Mouse (Mus musculus): ENCODE data around the gene Brsk1.

Brsk1 gene

DNA sequence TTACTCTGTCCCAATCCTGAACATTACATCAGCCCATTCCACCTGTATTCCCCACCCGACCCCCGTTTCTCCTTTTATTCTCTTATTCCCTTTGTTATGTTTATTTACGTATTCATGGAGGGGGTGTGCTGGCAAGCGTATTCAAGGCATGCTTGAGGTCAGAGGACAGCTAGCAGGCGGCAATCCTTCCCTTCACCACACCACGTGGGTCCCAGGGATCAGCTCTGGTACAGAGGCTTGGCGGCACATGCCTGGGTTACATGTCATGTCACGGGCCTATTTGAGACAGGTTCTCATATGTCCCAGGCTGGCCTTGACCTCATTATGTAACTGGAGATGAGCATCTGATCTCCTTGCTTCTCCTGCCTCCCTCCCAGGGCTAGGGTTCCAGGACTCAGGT lies 11.9 kb downstream of the Brsk1 start:
- H3K9me3 ChIP-seq (ENCODE audit: low read length) = no peaks in the 10 kb centered on the region
- H3K4me1 ChIP-seq (replicated peaks; ENCODE audit: low read depth, low read length) = peaks cover 96% of the 10 kb centered on the region
- peaks cover 56% of the 10 kb centered on the region for H3K36me3 ChIP-seq (ENCODE audit: insufficient read depth, low read length)
- peak overlapping the region; percentile 50 for H3K4me3 ChIP-seq (replicated peaks; ENCODE audit: low read length)
- H3K27me3 ChIP-seq (ENCODE audit: insufficient read depth, low read length) = no peaks in the 10 kb centered on the region
- no peak for TF ChIP-seq POU5F1 (IDR thresholded peaks at IDR 0.05; ENCODE audit: borderline replicate concordance, low read length)
- TF ChIP-seq NANOG (IDR thresholded peaks at IDR 0.05; ENCODE audit: borderline replicate concordance, low read length) = no peak
- TF ChIP-seq CTCF (conservative IDR thresholded peaks at IDR 0.05; ENCODE audit: low read length) = no peak

DNA sequence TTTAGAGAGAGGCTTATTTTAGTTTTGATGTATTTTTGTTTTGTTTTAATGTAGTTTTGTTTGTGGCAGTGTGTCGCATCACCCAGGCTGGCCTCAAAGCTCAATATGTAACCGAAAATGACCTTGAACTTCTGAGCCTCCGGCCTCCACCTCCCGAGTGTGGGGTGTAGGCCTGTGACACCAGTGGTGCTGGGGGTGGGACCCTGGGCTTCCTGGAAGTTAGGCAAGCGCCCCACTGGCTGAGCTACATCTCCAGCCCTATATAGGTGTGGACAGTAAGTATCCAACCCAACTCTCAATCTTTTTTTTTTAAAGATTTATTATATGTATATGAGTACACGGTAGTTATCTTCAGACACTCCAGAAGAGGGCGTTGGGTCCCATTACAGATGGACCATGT lies 12.8 kb downstream of the Brsk1 start:
- no peaks in the 10 kb centered on the region for H3K9me3 ChIP-seq (ENCODE audit: low read length)
- peaks cover 57% of the 10 kb centered on the region for H3K36me3 ChIP-seq (ENCODE audit: insufficient read depth, low read length)
- H3K4me3 ChIP-seq (replicated peaks; ENCODE audit: low read length) = peak overlapping the region; percentile 50
- peaks cover 97% of the 10 kb centered on the region for H3K4me1 ChIP-seq (replicated peaks; ENCODE audit: low read depth, low read length)
- no peak for TF ChIP-seq NANOG (IDR thresholded peaks at IDR 0.05; ENCODE audit: borderline replicate concordance, low read length)
- no peak for TF ChIP-seq CTCF (conservative IDR thresholded peaks at IDR 0.05; ENCODE audit: low read length)
- TF ChIP-seq POU5F1 (IDR thresholded peaks at IDR 0.05; ENCODE audit: borderline replicate concordance, low read length) = no peak
- H3K27me3 ChIP-seq (ENCODE audit: insufficient read depth, low read length) = no peaks in the 10 kb centered on the region

DNA sequence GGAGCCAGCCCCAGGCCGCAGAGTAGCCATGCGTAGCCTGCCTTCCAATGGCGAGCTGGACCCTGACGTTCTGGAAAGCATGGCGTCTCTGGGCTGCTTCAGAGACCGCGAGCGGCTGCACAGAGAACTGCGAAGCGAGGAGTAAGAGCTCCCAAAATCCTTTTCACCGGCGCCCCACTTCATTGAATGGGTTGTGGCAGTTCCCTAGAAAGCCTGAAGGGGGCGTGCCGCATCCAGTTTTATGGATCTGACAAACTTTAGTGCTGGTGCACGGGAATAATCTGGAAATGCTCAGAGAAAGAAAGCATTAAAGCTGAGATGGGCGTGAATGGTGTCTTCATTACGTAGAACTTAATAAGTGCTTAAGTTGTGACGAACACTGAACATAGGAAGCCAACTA lies 14.7 kb downstream of the Brsk1 start:
- peaks cover 58% of the 10 kb centered on the region for H3K36me3 ChIP-seq (ENCODE audit: insufficient read depth, low read length)
- H3K4me1 ChIP-seq (replicated peaks; ENCODE audit: low read depth, low read length) = peaks cover 81% of the 10 kb centered on the region
- no peaks in the 10 kb centered on the region for H3K27me3 ChIP-seq (ENCODE audit: insufficient read depth, low read length)
- TF ChIP-seq CTCF (conservative IDR thresholded peaks at IDR 0.05; ENCODE audit: low read length) (peak; percentile 99), NANOG (IDR thresholded peaks at IDR 0.05; ENCODE audit: borderline replicate concordance, low read length) (no peak), POU5F1 (IDR thresholded peaks at IDR 0.05; ENCODE audit: borderline replicate concordance, low read length) (no peak)
- peak overlapping the region; percentile 72 for H3K4me3 ChIP-seq (replicated peaks; ENCODE audit: low read length)
- H3K9me3 ChIP-seq (ENCODE audit: low read length) = no peaks in the 10 kb centered on the region

DNA sequence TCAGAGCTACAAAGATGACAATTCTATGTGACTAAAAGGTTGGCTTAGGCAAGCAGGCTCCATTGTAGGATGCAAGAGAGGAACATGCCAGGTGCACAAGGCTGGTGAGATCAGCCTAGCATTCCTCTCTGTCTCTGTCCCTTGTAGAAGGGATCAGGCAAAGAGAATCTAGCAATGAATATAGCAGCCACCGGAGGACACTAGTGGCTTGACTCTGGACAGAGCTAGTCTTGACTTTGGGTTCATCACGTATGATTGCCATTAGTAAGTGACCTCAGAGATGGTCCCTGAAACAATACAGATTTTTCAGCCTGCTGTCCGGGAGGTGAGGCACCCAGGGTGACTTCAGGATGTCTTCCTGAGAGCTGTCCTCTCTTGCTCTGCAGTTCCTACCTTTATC lies 22.2 kb downstream of the Brsk1 start:
- peaks cover 35% of the 10 kb centered on the region for H3K4me1 ChIP-seq (replicated peaks; ENCODE audit: low read depth, low read length)
- no peak for TF ChIP-seq CTCF (conservative IDR thresholded peaks at IDR 0.05; ENCODE audit: low read length)
- TF ChIP-seq POU5F1 (IDR thresholded peaks at IDR 0.05; ENCODE audit: borderline replicate concordance, low read length) = no peak
- TF ChIP-seq NANOG (IDR thresholded peaks at IDR 0.05; ENCODE audit: borderline replicate concordance, low read length) = no peak
- no peak overlapping the region for H3K4me3 ChIP-seq (replicated peaks; ENCODE audit: low read length)
- H3K27me3 ChIP-seq (ENCODE audit: insufficient read depth, low read length) = no peaks in the 10 kb centered on the region
- H3K36me3 ChIP-seq (ENCODE audit: insufficient read depth, low read length) = peaks cover 91% of the 10 kb centered on the region
- no peaks in the 10 kb centered on the region for H3K9me3 ChIP-seq (ENCODE audit: low read length)

DNA sequence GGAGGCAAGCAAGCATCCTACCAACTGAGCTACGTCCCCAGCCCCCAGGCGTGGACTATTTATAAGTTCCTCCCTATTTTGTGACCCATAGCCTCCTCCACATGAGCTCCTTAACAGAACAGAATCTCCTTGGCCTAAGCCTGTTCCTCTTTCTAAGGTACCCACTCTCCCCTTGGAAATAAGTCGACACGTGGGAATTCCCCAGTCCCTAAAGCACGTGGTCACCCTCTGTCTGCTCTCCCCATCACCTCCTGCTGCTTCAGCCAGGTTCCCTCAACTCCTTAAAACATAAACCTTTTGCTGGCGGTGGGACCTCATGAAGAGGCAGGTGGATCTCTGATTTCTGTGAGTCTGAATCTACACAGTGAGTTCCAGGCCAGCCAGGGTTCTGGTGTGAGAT lies 26.6 kb downstream of the Brsk1 start:
- H3K4me1 ChIP-seq (replicated peaks; ENCODE audit: low read depth, low read length) = peaks cover 33% of the 10 kb centered on the region
- no peaks in the 10 kb centered on the region for H3K27me3 ChIP-seq (ENCODE audit: insufficient read depth, low read length)
- H3K9me3 ChIP-seq (ENCODE audit: low read length) = no peaks in the 10 kb centered on the region
- no peak overlapping the region for H3K4me3 ChIP-seq (replicated peaks; ENCODE audit: low read length)
- no peak for TF ChIP-seq NANOG (IDR thresholded peaks at IDR 0.05; ENCODE audit: borderline replicate concordance, low read length)
- no peak for TF ChIP-seq CTCF (conservative IDR thresholded peaks at IDR 0.05; ENCODE audit: low read length)
- no peak for TF ChIP-seq POU5F1 (IDR thresholded peaks at IDR 0.05; ENCODE audit: borderline replicate concordance, low read length)
- H3K36me3 ChIP-seq (ENCODE audit: insufficient read depth, low read length) = peaks cover 48% of the 10 kb centered on the region

DNA sequence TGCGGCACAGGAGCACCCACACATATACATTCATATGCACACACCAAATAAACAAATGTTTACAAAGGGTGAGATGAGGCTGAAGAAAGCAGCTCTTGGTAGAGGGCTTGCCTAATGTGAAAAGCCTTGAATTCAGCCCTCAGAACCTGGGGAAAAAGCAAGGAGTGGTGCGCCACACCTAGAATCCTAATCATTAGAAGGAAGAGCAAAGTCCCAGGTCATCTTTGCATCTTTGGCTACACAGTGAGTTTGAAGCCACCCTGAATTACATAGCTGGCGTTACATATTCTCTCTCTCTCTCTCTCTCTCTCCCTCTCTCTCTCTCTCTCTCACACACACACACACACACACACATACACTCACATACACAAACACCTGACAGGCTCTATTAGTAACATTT lies 28.9 kb downstream of the Brsk1 start:
- no peak overlapping the region for H3K4me3 ChIP-seq (replicated peaks; ENCODE audit: low read length)
- no peaks in the 10 kb centered on the region for H3K9me3 ChIP-seq (ENCODE audit: low read length)
- peaks cover 35% of the 10 kb centered on the region for H3K4me1 ChIP-seq (replicated peaks; ENCODE audit: low read depth, low read length)
- peaks cover 25% of the 10 kb centered on the region for H3K36me3 ChIP-seq (ENCODE audit: insufficient read depth, low read length)
- H3K27me3 ChIP-seq (ENCODE audit: insufficient read depth, low read length) = peaks cover 9% of the 10 kb centered on the region
- no peak for TF ChIP-seq NANOG (IDR thresholded peaks at IDR 0.05; ENCODE audit: borderline replicate concordance, low read length)
- TF ChIP-seq POU5F1 (IDR thresholded peaks at IDR 0.05; ENCODE audit: borderline replicate concordance, low read length) = no peak
- no peak for TF ChIP-seq CTCF (conservative IDR thresholded peaks at IDR 0.05; ENCODE audit: low read length)

DNA sequence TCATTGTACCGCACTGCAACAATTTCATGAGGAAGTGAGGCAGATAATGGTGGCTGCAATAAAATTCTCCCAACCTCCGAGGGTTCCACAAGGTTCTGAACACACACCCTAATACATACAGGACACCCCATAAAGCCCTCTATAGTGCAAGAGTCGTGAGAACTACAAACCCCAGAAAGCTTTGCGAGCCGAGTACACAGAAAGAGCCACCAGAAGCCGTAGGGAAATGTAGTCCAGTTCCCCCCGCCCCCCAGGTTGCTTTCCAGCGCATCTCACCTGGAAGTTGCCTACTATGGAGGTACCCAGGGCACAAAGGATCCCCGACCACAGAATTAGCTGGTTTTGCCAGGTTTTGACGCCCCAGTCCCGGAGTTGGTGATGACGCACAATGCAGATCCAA lies 33.1 kb downstream of the Brsk1 start:
- TF ChIP-seq POU5F1 (IDR thresholded peaks at IDR 0.05; ENCODE audit: borderline replicate concordance, low read length) (no peak), CTCF (conservative IDR thresholded peaks at IDR 0.05; ENCODE audit: low read length) (no peak), NANOG (IDR thresholded peaks at IDR 0.05; ENCODE audit: borderline replicate concordance, low read length) (no peak)
- Histone ChIP-seq H3K9me3 (ENCODE audit: low read length) (no peaks in the 10 kb centered on the region), H3K36me3 (ENCODE audit: insufficient read depth, low read length) (no peaks in the 10 kb centered on the region)

DNA sequence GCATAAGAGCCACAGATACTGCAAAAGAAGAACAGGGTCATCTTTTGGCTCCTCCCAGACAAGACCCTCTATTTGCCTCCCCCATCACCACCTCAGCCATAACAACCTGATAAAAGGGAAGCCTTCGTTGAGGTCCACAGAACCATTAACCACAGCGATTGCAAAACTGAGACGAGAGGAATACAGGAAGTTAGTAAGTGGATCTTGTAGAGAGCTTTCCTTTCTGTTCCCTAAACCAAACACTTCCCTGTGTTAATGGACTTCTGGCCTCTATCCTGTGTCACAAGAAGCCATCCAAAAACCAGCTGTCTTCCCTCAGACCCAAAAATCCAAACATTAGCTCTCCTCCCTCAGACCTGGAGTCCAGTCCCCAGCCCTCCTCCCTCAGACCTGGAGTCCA lies 34.0 kb downstream of the Brsk1 start:
- Histone ChIP-seq H3K27me3 (ENCODE audit: insufficient read depth, low read length) (peaks cover 17% of the 10 kb centered on the region), H3K4me3 (replicated peaks; ENCODE audit: low read length) (no peak overlapping the region), H3K9me3 (ENCODE audit: low read length) (no peaks in the 10 kb centered on the region), H3K4me1 (replicated peaks; ENCODE audit: low read depth, low read length) (peaks cover 2% of the 10 kb centered on the region; the same call in 1 of the 2 replicates), H3K36me3 (ENCODE audit: insufficient read depth, low read length) (no peaks in the 10 kb centered on the region)
- TF ChIP-seq CTCF (conservative IDR thresholded peaks at IDR 0.05; ENCODE audit: low read length) (no peak), NANOG (IDR thresholded peaks at IDR 0.05; ENCODE audit: borderline replicate concordance, low read length) (no peak), POU5F1 (IDR thresholded peaks at IDR 0.05; ENCODE audit: borderline replicate concordance, low read length) (no peak)

More for the DNA sequence above, 33.1 kb downstream of the Brsk1 start:
- Histone ChIP-seq H3K4me3 (replicated peaks; ENCODE audit: low read length) (no peak overlapping the region), H3K4me1 (replicated peaks; ENCODE audit: low read depth, low read length) (peaks cover 6% of the 10 kb centered on the region; the same call in 1 of the 2 replicates), H3K27me3 (ENCODE audit: insufficient read depth, low read length) (peaks cover 17% of the 10 kb centered on the region)

DNA sequence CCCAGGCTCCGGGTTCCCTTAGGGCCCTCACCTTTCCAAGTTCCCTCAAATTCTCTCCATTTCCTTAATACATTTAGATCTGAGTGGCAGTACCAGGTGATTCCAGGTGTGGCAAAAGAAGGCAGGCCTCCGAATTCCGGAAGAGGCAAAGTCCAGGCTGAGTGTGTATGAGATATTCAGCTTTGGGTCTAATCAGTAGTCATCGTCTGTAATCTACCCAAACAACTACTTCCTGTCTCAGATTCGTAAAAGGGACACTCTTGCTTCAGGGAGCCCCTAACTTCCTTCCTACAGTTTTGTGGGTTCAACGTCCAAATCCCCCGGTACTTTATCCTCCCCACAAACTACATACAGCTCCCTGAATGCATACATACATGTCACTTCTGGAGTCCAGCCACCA lies 34.8 kb downstream of the Brsk1 start, which contains the start of gene Tmem150b:
Gene Tmem150b (minus strand): TSS at position 81 of the 400 bp plus-strand sequence.
- no peaks in the 10 kb centered on the region for H3K36me3 ChIP-seq (ENCODE audit: insufficient read depth, low read length)
- H3K4me1 ChIP-seq (replicated peaks; ENCODE audit: low read depth, low read length) = peaks cover 2% of the 10 kb centered on the region; the same call in 1 of the 2 replicates
- TF ChIP-seq NANOG (IDR thresholded peaks at IDR 0.05; ENCODE audit: borderline replicate concordance, low read length) (no peak), POU5F1 (IDR thresholded peaks at IDR 0.05; ENCODE audit: borderline replicate concordance, low read length) (no peak), CTCF (conservative IDR thresholded peaks at IDR 0.05; ENCODE audit: low read length) (no peak)
- H3K4me3 ChIP-seq (replicated peaks; ENCODE audit: low read length) = no peak within 1 kb of the TSS
- peaks cover 17% of the 10 kb centered on the region for H3K27me3 ChIP-seq (ENCODE audit: insufficient read depth, low read length)
- H3K9me3 ChIP-seq (ENCODE audit: low read length) = no peaks in the 10 kb centered on the region
